Mouse (Mus musculus): Measurements from ENCODE around the gene Rbfox1.

GRCm38 (mm10) chr16:6839299-6839995, 954.3 kb downstream of the Rbfox1 start:
- TF ChIP-seq POLR2A (IDR thresholded peaks at IDR 0.05; ENCODE audit: control insufficient read depth in 1 of 2, insufficient read depth in 1 of 2, low read depth in 1 of 2, low read length in 2 of 2, poor library complexity in 1 of 2) (no peak), MAFK (IDR thresholded peaks at IDR 0.05; ENCODE audit: borderline replicate concordance, low read depth, low read length) (no peak), NRF1 (IDR thresholded peaks at IDR 0.05; ENCODE audit: insufficient read depth, low read depth, low read length, poor library complexity, severe bottlenecking) (no peak), E2F4 (IDR thresholded peaks at IDR 0.05; ENCODE audit: borderline replicate concordance, low read depth, low read length) (no peak), HCFC1 (IDR thresholded peaks at IDR 0.05; ENCODE audit: low read depth, low read length) (no peak), CTCF (IDR thresholded peaks at IDR 0.05 in 2 of 3, conservative IDR thresholded peaks at IDR 0.05 in 1 of 3; ENCODE audit: control insufficient read depth in 1 of 3, insufficient read depth in 1 of 3, low read depth in 2 of 3, low read length in 3 of 3, poor library complexity in 1 of 3, severe bottlenecking in 1 of 3) (no peak), JUND (IDR thresholded peaks at IDR 0.05; ENCODE audit: low read depth, low read length) (no peak), SIN3A (IDR thresholded peaks at IDR 0.05; ENCODE audit: low read length) (no peak), ZC3H11A (IDR thresholded peaks at IDR 0.05; ENCODE audit: low read depth, low read length) (no peak), BHLHE40 (IDR thresholded peaks at IDR 0.05; ENCODE audit: borderline replicate concordance, low read depth, low read length) (no peak), POLR2AphosphoS2 (IDR thresholded peaks at IDR 0.05; ENCODE audit: low read length) (no peak), UBTF (IDR thresholded peaks at IDR 0.05; ENCODE audit: borderline replicate concordance, insufficient read depth, low read depth, low read length) (no peak), GATA1 (IDR thresholded peaks at IDR 0.05; ENCODE audit: low read depth, low read length) (no peak), GABPA (IDR thresholded peaks at IDR 0.05; ENCODE audit: low read depth, low read length) (no peak)
